Mouse (Mus musculus): ENCODE measurements at regions not wholly inside any gene's neighbourhood (a gene's known extent, or its start where the extent isn't known, plus 50 kb on each side); places are given as distances from the start of the nearest gene placed in this dataset.

GRCm38 (mm10) chr4:95390549-95390948 lies 166.8 kb upstream of the Fggy start:
- dilution Hi-C loops (cut with MboI; ENCODE audit: extremely low pct_ligation_motif_present, extremely low pct_unique_long_range_greater_than_20kb, low sequenced_read_pairs) (no loop called here), in situ Hi-C loops (cut with MboI; ENCODE audit: low pct_ligation_motif_present, low pct_unique_long_range_greater_than_20kb, low sequenced_read_pairs) (no loop called here)
- H3K9me3 ChIP-seq (replicated peaks; ENCODE audit: low read length): no peaks in the 10 kb centered on the region
- H3K27me3 ChIP-seq (replicated peaks): no peaks in the 10 kb centered on the region
- H3K79me2 ChIP-seq (replicated peaks; ENCODE audit: control insufficient read depth, extremely low read depth, insufficient read depth, poor library complexity, severe bottlenecking): no peaks in the 10 kb centered on the region
- H3K4me3 ChIP-seq (replicated peaks in 1 of 3; ENCODE audit: low read depth in 2 of 3, low read length in 2 of 3, poor library complexity in 1 of 3): no peak overlapping the region
- H3K4me2 ChIP-seq (ENCODE audit: insufficient read depth, low read depth, poor library complexity, severe bottlenecking): no peak overlapping the region
- no peak overlapping the region for H3K27ac ChIP-seq (ENCODE audit: insufficient read depth, low read depth)
- no peaks in the 10 kb centered on the region for H3K36me3 ChIP-seq (replicated peaks in 1 of 2; ENCODE audit: control insufficient read depth in 1 of 2, insufficient read depth in 1 of 2, low read length in 1 of 2)
- H3K4me1 ChIP-seq (ENCODE audit: control insufficient read depth in 1 of 2, insufficient read depth in 2 of 2): peaks cover under 1 to 20% of the 10 kb centered on the region in 2 experiments; a peak in 3 of 4 replicates
- DNase-seq (ENCODE audit: extremely low read depth): no peak
- TF ChIP-seq MXI1 (IDR thresholded peaks at IDR 0.05; ENCODE audit: low read depth, low read length) (no peak), ZMIZ1 (IDR thresholded peaks at IDR 0.05; ENCODE audit: low read depth, low read length) (no peak), ZKSCAN1 (IDR thresholded peaks at IDR 0.05; ENCODE audit: borderline replicate concordance, low read depth, low read length) (no peak), USF1 (IDR thresholded peaks at IDR 0.05; ENCODE audit: low read depth, low read length) (no peak), MAFK (IDR thresholded peaks at IDR 0.05; ENCODE audit: insufficient replicate concordance, low read length) (no peak), JUN (IDR thresholded peaks at IDR 0.05; ENCODE audit: insufficient read depth, low read depth, low read length) (no peak), RAD21 (IDR thresholded peaks at IDR 0.05; ENCODE audit: low read depth, low read length) (no peak)
- H3K9ac ChIP-seq (ENCODE audit: insufficient read depth, low read depth): no peak overlapping the region

GRCm38 (mm10) chr4:95395746-95396145 lies 161.6 kb upstream of the Fggy start:
- H3K4me2 ChIP-seq (ENCODE audit: insufficient read depth, low read depth, poor library complexity, severe bottlenecking): no peak overlapping the region
- no peak overlapping the region for H3K9ac ChIP-seq (ENCODE audit: insufficient read depth, low read depth)
- in situ Hi-C loops (cut with MboI; ENCODE audit: low pct_ligation_motif_present, low pct_unique_long_range_greater_than_20kb, low sequenced_read_pairs) (no loop called here), dilution Hi-C loops (cut with MboI; ENCODE audit: extremely low pct_ligation_motif_present, extremely low pct_unique_long_range_greater_than_20kb, low sequenced_read_pairs) (no loop called here)
- no peak overlapping the region for H3K27ac ChIP-seq (ENCODE audit: insufficient read depth, low read depth)
- peaks cover 0 to 5% of the 10 kb centered on the region in 2 experiments; a peak in 1 of 4 replicates for H3K4me1 ChIP-seq (ENCODE audit: control insufficient read depth in 1 of 2, insufficient read depth in 2 of 2)
- no peaks in the 10 kb centered on the region for H3K36me3 ChIP-seq (replicated peaks in 1 of 2; ENCODE audit: control insufficient read depth in 1 of 2, insufficient read depth in 1 of 2, low read length in 1 of 2)
- TF ChIP-seq MEF2A (IDR thresholded peaks at IDR 0.05; ENCODE audit: borderline replicate concordance, low read depth, low read length): no peak
- no peak for TF ChIP-seq IRF4 (IDR thresholded peaks at IDR 0.05; ENCODE audit: low read depth, low read length)
- no peak for TF ChIP-seq NRF1 (IDR thresholded peaks at IDR 0.05; ENCODE audit: low read depth, low read length)
- no peak for TF ChIP-seq SMC3 (IDR thresholded peaks at IDR 0.05; ENCODE audit: low read depth, low read length)
- TF ChIP-seq CHD2 (IDR thresholded peaks at IDR 0.05; ENCODE audit: low read length): no peak
- no peak for TF ChIP-seq RCOR1 (conservative IDR thresholded peaks at IDR 0.05; ENCODE audit: low read depth, low read length)
- no peak for TF ChIP-seq SIN3A (IDR thresholded peaks at IDR 0.05; ENCODE audit: low read length)
- TF ChIP-seq JUN (IDR thresholded peaks at IDR 0.05; ENCODE audit: insufficient read depth, low read depth, low read length): no peak
- TF ChIP-seq MYC (IDR thresholded peaks at IDR 0.05; ENCODE audit: low read depth, low read length): no peak
- no peak for TF ChIP-seq POLR2A (IDR thresholded peaks at IDR 0.05; ENCODE audit: low read depth, low read length)
- H3K9me3 ChIP-seq (replicated peaks; ENCODE audit: low read length): no peaks in the 10 kb centered on the region
- no peak overlapping the region for H3K4me3 ChIP-seq (replicated peaks in 1 of 3; ENCODE audit: low read depth in 2 of 3, low read length in 2 of 3, poor library complexity in 1 of 3)
- no peaks in the 10 kb centered on the region for H3K27me3 ChIP-seq (replicated peaks)
- no peak for DNase-seq (ENCODE audit: extremely low read depth)
- H3K79me2 ChIP-seq (replicated peaks; ENCODE audit: control insufficient read depth, extremely low read depth, insufficient read depth, poor library complexity, severe bottlenecking): no peaks in the 10 kb centered on the region
